Mouse (Mus musculus) ZHBTc4 (cell line): ENCODE data around the gene Irf5.
A peak's percentile ranks its signal among the peaks of the same experiment; 100 is the strongest.

Experiments
- DNase-seq: peaks from one replicate; pipeline ENCODE4 v3.0.0-alpha.2; 2011; ENCODE audit warnings: low read depth, low spot score

Gene Irf5

DNA sequence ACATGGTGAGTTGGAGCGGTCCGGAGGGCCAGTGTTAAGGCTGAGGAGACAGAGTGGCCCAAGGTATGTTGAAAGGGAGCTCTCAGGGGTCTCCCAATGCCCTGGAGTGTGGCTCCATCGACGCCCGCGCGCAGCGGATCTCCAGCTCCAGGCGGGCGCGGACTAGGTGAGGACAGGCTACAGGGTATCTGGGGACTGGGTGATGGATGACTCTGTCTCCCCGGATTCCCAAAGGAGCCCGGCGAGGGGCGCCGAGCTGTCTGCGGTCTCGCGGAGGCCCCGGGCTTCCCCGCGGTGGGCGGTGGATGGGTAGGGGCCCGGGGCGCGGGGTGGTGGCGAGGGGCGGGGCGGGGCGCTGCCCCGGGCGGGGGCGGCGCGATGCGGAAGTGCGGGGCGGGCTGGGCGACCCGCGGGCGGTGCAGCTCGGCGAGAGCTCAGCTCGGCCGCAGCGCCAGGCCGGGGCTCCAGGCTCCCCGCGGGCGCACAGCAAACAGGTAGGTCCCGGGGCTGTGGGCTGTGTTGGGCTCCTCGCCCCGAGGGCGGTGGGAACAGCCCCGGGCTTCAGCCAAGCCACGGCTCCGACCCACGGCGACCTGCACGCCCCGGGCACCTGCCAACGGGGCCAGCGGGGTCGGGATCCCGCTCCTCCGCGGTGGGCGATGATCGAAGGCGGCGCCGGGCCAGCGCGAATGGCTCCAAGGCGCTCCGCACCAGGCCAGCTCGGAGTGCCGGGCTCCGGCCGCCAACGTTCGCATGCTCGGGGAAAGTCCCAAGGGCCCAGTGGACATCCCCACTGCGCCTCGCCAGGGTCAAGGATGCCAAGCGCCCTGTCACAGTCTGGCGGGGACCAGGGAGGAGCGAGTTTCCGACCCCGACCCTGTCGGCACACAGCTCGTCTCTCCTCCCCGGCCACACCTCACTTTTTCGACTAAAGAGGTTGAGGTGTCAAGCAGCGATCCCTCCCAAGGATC lies at the start of gene Irf5:
Gene Irf5, plus strand, starts transcription at position 345 of the 971 bp plus-strand sequence.
- DNase-seq = peak; percentile 61

GRCm38 (mm10) chr6:29482691-29483090 lies 43.7 kb upstream of the Irf5 start:
- DNase-seq = no peak

DNA sequence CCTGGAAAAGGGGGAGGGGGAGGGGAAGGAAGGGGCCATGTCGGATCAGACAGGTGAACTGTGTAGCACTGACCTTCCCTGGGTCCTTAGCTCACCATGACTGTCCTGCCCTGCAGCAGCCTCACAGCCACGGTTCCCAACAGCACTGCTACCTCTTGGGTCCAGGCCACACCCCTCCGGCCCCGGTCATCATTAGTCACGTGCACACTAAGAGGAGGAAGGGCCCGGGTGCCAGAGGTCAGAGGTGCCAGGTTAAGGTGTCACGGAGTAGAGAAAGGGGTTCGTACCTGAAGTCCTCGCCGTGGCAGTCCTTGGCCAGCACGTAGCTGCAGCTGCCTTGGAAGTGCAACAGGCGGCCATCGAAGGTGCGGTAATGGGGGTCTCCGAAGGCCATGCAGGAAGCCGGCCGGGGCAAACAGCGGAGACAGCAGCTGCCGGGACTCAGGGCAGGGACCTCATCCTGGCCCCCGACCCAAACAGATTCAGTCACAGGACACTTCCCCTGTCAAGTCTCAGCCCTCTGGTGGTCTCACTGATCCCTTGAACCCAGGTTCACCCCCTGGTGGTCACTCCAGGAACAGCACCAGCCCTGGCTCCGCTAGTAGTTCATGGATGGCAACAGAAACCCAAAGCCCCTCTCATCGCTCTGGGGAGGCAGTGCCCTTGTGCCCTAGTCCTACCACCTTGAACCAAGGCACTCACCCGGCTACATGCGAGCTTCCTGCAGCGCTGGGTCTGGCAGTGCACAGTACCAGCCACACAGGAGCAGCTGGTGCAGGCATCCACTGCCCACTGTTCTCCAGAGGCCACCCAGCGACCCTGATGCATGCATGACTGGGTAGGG lies 41.5 kb upstream of the Irf5 start:
- peak; percentile 90 for DNase-seq

GRCm38 (mm10) chr6:29485951-29486350 lies 40.5 kb upstream of the Irf5 start:
- peak; percentile 79 for DNase-seq

DNA sequence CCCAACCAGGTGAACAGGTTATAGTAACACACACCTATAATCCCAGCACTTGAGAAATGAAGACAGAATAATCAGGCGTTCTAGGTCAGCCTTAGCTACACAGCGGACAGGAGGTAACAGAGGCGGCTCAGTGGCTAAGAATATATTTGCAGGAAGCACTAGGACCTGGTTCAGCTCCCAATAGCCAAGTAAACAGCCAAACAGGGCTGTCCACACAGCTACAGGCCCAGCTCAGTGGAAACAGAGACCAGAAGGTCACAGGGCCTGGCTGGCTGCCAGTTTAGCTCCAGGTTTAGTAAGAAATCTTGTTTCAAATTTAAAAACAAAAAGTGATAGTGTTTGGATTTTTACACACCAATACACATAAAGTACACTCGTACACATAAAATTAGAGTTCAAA lies 32.3 kb upstream of the Irf5 start:
- no peak for DNase-seq

DNA sequence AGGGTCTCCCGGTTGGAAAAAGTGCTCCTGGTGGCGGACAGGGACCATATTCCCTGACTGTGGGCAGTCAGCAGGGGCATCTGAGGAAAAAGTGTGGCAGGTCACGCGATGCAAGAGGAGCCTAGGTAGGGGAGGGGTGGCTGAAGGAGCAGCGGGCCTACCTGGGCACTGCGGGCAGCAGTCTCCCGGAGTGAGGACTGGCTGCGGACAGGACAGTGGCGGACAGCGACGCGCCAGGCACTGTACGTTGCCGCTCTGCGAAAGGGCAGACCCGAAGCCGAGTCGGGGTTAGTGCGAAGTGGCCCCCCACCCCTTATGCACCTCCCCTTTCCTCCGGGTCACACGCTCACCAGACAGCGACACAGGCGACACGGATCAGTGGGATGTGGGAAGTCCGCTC lies 30.2 kb upstream of the Irf5 start:
- no peak for DNase-seq

- DNase-seq = no peak
Measured at GRCm38 (mm10) chr6:29497791-29498190, 28.6 kb upstream of the Irf5 start.

- DNase-seq = no peak
Measured at GRCm38 (mm10) chr6:29500177-29500576, 26.2 kb upstream of the Irf5 start.

DNA sequence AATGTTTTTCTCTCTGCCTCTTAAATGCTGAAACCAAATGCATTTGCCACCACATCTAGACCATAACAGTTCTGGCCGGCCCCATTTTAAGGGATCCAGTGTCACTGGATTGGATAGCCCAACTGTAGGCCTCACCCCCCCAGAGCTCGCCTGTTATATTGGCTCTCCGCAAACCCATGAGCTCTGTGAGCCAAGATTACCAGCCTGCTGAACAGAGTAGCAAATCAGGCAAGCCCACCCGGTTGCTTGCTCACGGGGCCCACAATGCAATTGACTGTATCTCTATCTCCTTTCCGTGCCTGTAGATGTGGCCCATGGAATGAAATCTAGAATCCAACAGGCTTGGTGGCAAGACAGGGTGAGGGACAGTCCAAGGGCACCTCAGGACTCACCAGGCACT lies 25.6 kb upstream of the Irf5 start:
- DNase-seq = no peak

GRCm38 (mm10) chr6:29501599-29501998 lies 24.8 kb upstream of the Irf5 start:
- no peak for DNase-seq

DNA sequence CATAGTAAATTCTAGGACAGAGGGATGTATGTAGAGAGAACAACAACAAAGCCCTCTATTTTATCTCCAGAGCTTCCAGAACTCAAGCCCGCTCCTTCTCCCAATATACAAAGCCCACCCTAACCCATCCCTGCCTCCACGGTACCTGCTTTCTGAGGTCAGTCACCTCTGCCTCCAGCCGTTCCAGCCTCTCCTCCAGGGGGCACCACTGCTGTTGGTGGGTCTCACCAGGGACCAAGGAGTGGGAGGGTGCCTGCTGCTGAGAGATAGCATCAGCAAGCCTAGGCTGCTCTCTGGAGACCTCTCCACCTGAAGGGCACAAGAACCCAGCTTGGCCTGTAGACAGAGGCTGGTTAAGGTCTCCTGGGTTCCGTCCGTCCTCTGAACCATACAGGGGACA lies 20.9 kb upstream of the Irf5 start:
- no peak for DNase-seq

DNA sequence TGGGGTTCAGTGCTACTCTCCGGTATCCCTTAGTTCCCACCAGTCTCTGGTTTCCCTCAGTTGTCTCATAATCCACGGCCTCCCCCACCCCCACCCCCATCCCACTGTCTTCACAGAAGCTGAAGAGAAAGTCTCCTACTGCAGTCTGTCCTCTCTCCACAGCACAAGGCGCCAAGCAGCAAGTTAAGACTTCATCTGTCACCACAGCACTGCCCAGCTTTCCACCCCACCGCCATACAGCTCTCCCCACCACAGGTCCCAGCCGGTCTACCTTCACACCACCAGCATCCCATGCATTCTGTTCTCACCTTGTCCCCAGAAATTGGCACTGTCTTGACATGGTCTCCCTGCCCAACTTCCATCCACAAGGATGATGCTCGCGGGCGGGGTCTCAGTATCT lies 19.6 kb upstream of the Irf5 start:
- no peak for DNase-seq

GRCm38 (mm10) chr6:29507447-29508309 lies 18.7 kb upstream of the Irf5 start, which contains the start of gene Kcp:
Gene Kcp (minus strand): TSS chr6:29507952.
- peak; percentile 66 for DNase-seq

DNA sequence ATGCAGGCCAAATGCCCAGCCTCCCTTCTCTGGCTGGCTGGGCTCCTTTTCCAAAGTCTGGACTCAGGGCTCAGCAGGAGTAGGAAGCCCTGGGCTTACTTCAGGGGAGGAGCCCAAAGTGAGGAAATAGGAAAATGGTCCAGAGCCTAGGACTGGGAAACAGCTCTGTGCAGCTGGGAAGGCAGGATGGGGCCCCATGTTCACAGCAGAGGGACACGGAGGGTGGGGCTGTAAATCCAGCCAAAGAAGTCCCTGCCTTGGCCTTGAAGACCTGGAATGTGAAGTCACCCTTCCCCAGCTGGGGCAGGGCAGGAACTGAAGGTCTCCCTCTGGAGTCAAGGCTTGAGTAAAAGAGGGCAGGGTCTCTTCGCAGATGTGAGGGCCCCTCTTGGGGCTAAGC lies 17.3 kb upstream of the Irf5 start:
- peak; percentile 69 for DNase-seq

- peak; percentile 47 for DNase-seq
Measured at GRCm38 (mm10) chr6:29513284-29513683, 13.1 kb upstream of the Irf5 start.

DNA sequence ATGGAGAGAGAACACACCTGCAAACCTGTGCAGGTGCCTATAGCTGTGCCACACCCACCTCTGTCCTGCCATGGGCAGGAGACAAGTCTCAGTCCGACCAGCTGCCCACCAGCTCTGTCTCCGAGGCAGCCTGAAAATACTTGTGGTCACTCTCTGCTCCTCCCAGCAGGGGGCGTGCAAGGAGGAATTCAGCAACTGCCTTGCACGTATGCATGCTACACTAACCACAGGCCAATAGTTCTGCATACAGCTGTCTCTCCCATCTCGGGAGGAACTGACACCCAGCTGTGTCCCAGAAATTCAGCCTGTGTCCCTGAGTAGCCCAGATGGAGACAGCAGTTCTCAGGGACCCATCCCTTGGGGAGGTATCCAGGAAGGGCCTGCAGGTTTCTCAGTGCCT lies 9.3 kb upstream of the Irf5 start:
- DNase-seq = peak; percentile 88

GRCm38 (mm10) chr6:29522626-29523300 lies 3.7 kb upstream of the Irf5 start:
- DNase-seq = no peak

DNA sequence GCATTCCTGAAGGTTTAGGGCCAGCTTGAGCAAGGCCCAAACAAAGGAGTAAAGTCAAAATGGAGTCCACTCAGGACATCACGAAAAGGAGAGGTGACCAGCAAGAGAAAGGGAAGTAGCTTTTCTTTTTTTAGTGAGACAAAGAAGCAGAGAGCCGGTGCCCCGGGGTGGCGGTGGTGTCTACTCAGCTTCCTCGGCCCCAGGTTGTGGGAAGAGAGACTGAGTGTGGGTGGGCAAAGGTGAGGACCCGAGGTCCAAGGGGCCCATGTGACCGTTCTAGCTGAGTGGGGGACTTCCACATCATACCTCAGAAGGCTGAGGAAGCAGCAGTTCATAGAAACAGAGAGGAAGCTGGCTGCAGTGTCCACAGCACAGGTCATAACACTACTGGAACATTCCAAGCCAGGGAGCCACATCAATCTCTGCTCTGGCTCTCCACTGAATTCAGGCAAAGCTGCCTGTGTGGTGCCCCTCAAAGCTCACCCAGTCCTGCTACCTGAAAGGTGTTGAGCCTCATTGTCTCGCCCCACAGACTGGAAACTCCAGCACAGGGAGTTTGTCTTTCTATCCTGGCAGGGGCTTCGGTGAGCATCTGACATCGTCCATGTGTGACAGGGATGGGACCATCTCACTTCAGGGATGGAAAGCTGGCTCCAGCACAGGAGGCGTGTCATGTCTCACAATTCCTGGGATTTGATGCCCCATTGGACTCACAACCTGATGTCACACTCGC lies 3.0 kb upstream of the Irf5 start:
- DNase-seq = no peak

GRCm38 (mm10) chr6:29524034-29524489 lies 2.4 kb upstream of the Irf5 start:
- no peak for DNase-seq

GRCm38 (mm10) chr6:29525256-29525655 lies 1.2 kb upstream of the Irf5 start:
- DNase-seq = peak; percentile 75
